Mouse (Mus musculus) G1E (cell line): ENCODE data around the gene Sox5.

Source experiments
- CTCF ChIP-seq: IDR thresholded peaks from 2 replicates; pipeline ENCODE4 v1.5.1; 2012; ENCODE audit warnings: low read depth, low read length, inconsistent platforms, mixed read lengths
- GATA1 ChIP-seq: IDR thresholded peaks from 2 replicates; pipeline ENCODE4 v1.6.1; 2012; ENCODE audit warnings: borderline replicate concordance, low read length, inconsistent platforms, mixed read lengths
- POLR2AphosphoS5 ChIP-seq: IDR thresholded peaks from 2 replicates; pipeline ENCODE4 v1.6.1; 2012; ENCODE audit warnings: low read depth, low read length, inconsistent platforms; ENCODE audit not compliant: insufficient replicate concordance
- TAL1 ChIP-seq: conservative IDR thresholded peaks from 2 replicates; pipeline ENCODE4 v1.6.1; 2012; ENCODE audit warnings: low read depth, low read length, inconsistent platforms, mixed read lengths

DNA sequence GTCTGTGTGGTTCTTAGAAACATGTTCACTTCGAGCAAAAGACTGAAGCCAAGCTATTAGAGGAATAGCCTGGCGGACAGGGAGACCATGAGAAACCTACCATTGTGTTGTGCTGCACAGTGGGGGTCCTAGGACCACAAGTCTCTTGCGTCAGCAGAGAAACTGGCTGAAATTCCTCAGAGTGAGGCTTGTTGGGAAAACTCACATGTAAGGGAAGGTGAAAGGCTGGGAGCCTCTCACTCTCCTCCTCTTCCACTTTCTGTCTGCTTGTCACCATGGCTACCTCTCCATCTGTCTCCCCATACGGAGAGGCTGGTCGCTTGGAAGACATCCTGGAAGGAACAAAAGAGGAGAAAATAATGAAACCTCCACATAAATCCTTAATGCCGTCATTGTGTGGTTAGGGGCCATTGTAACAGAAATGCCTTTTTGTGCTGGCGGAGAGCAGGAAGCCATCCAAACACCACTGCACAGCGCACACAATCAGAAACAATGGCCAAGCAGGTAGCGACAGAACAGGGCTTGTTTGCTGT, 626.8 kb downstream of the Sox5 start:
- TF ChIP-seq POLR2AphosphoS5: no peak
- TF ChIP-seq CTCF: no peak
- no peak for TF ChIP-seq TAL1
- TF ChIP-seq GATA1: no peak
